Mouse (Mus musculus) bone marrow, adult 2 months (tissue): ENCODE data around the gene 1500011B03Rik.

ENCODE experiments used
- CTCF ChIP-seq: fragments of 200-500 bp; IDR thresholded peaks from 2 replicates; pipeline ENCODE4 v1.5.1; 2011; ENCODE audit warnings: low read length, control low read depth; ENCODE audit not compliant: control insufficient read depth, insufficient read depth
- POLR2A ChIP-seq: fragments of 200-500 bp; IDR thresholded peaks from 2 replicates; pipeline ENCODE4 v1.6.1; 2011; ENCODE audit warnings: low read depth, mild to moderate bottlenecking, control low read depth, low read length, borderline replicate concordance; ENCODE audit not compliant: control insufficient read depth

DNA sequence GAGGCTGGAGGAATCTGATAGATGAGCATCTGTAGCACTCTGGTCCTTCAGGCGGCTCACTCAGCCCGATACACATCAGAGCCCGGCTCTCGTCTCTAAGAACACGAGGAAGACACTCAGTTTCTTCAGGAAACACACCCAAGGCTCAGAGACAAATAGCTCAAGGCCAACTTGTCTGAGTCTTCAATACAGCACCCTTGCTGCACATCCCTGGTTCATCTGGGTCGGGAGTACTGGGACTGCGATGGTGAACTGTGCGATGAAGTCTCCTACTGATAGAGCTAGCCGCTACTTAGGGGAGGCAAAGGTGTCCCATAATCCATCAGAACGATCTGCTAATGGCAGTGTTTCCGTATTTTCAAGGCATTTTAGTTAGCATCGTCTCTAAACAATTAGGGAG lies 35.3 kb upstream of the 1500011B03Rik start, which contains the start of gene Gm9936:
- TF ChIP-seq POLR2A (no peak), CTCF (no peak)
